Mouse (Mus musculus): ENCODE data around the gene Osbp2. TPM values are rescaled to one million over a fixed set of nuclear protein-coding genes. Genes with fewer than 3 reads are reported as not detected.

Osbp2 gene
- polyA plus RNA-seq, 1 experiment from 2014 or later: 0.85 TPM

GRCm38 (mm10) chr11:3862661-3863453 is 846 bp downstream of the Osbp2 start:
- Histone ChIP-seq H3K4me1 (ENCODE audit: control insufficient read depth in 2 of 2, insufficient read depth in 2 of 2, low read length in 2 of 2) (peaks cover 7 to 10% of the 10 kb centered on the region in 2 experiments; a peak in 3 of 4 replicates), H3K9me3 (ENCODE audit: control insufficient read depth, low read length) (no peaks in the 10 kb centered on the region), H3K9ac (ENCODE audit: low read length) (peak overlapping the region; percentile 65), H3K4me2 (ENCODE audit: low read length) (peak overlapping the region; percentile 90), H3K27me3 (ENCODE audit: control insufficient read depth, insufficient read depth, low read length) (peaks cover 26% of the 10 kb centered on the region), H3K4me3 (ENCODE audit: control insufficient read depth in 1 of 2, insufficient read depth in 1 of 2, low read depth in 1 of 2, low read length in 2 of 2) (peak overlapping the region in 1 of 2 experiments; percentile 49; a peak in 3 of 4 replicates), H3K27ac (replicated peaks in 1 of 2; ENCODE audit: control insufficient read depth in 1 of 2, insufficient read depth in 1 of 2, low read depth in 2 of 2, low read length in 2 of 2) (no peak overlapping the region), H3K36me3 (ENCODE audit: control insufficient read depth, insufficient read depth, low read length) (no peaks in the 10 kb centered on the region)
- WGBS: 64% methylated on average over 19 of the region's 19 CpGs
- ATAC-seq (ENCODE audit: insufficient number of reproducible peaks, insufficient read depth, low FRiP score, low read depth): 0 out of 2 replicates have a peak, but pooled peaks have one; percentile 6

DNA sequence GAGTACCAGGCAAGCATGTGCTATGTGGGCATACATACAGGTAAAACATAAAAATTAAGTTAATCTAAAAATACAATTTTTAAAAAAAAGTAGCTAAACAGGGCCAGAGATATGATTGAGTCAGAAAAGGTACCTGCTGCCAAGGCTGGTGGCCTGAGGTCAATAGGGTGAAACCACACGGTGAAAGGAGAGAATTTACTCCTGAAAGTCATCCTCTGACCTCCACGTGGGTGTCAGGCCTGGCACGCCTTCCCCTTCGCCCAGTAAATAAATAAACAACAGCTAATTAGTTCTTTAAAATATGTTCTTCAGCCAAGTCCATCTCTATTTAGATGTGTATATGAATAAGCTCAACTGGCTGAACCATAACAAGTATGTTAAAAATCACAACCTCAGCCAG is 3.3 kb downstream of the Osbp2 start:
- no peaks in the 10 kb centered on the region for H3K9me3 ChIP-seq (ENCODE audit: control insufficient read depth, low read length)
- no peak overlapping the region for H3K4me3 ChIP-seq (ENCODE audit: control insufficient read depth in 1 of 2, insufficient read depth in 1 of 2, low read depth in 1 of 2, low read length in 2 of 2)
- peaks cover 25% of the 10 kb centered on the region for H3K27me3 ChIP-seq (ENCODE audit: control insufficient read depth, insufficient read depth, low read length)
- H3K9ac ChIP-seq (ENCODE audit: low read length): no peak overlapping the region
- no peak for ATAC-seq (ENCODE audit: insufficient number of reproducible peaks, insufficient read depth, low FRiP score, low read depth)
- no peaks in the 10 kb centered on the region for H3K36me3 ChIP-seq (ENCODE audit: control insufficient read depth, insufficient read depth, low read length)
- no peak overlapping the region for H3K27ac ChIP-seq (replicated peaks in 1 of 2; ENCODE audit: control insufficient read depth in 1 of 2, insufficient read depth in 1 of 2, low read depth in 2 of 2, low read length in 2 of 2)
- no peak overlapping the region for H3K4me2 ChIP-seq (ENCODE audit: low read length)
- WGBS: 68% methylated on average over 4 of the region's 4 CpGs
- peaks cover 7 to 10% of the 10 kb centered on the region in 2 experiments; a peak in 3 of 4 replicates for H3K4me1 ChIP-seq (ENCODE audit: control insufficient read depth in 2 of 2, insufficient read depth in 2 of 2, low read length in 2 of 2)

- H3K9ac ChIP-seq (ENCODE audit: low read length): no peak overlapping the region
- WGBS: 90% methylated on average over 4 of the region's 4 CpGs
- no peak for ATAC-seq (ENCODE audit: insufficient number of reproducible peaks, insufficient read depth, low FRiP score, low read depth)
Measured at GRCm38 (mm10) chr11:3859778-3860177, 3.9 kb downstream of the Osbp2 start.

DNA sequence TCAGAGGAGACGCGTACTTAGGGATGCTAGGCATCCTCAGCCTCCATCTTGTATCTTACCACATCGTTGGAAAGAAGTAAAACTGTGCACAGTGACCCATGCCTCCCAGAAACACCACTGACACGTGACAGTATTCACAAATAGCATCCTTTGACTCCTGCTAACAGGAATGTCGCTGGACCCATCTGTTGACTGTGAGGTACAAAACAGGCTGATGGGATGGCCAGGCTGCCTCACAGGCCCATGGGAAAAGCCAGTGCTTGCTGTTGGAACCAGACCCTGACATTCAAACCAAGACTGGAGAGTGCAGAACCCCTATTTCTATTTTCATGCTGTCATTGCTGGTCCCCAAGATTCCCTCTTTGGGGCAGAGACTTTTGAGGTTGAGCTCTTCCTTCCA is 5.8 kb downstream of the Osbp2 start:
- H3K27me3 ChIP-seq (ENCODE audit: control insufficient read depth, insufficient read depth, low read length): peaks cover 11% of the 10 kb centered on the region
- ATAC-seq (ENCODE audit: insufficient number of reproducible peaks, insufficient read depth, low FRiP score, low read depth): no peak
- no peak overlapping the region for H3K4me3 ChIP-seq (ENCODE audit: control insufficient read depth in 1 of 2, insufficient read depth in 1 of 2, low read depth in 1 of 2, low read length in 2 of 2)
- H3K9ac ChIP-seq (ENCODE audit: low read length): no peak overlapping the region
- no peaks in the 10 kb centered on the region for H3K36me3 ChIP-seq (ENCODE audit: control insufficient read depth, insufficient read depth, low read length)
- 0 out of 2 replicates have a peak, but pooled peaks cover 4% of the 10 kb centered on the region for H3K9me3 ChIP-seq (ENCODE audit: control insufficient read depth, low read length)
- H3K27ac ChIP-seq (replicated peaks in 1 of 2; ENCODE audit: control insufficient read depth in 1 of 2, insufficient read depth in 1 of 2, low read depth in 2 of 2, low read length in 2 of 2): no peak overlapping the region
- no peak overlapping the region for H3K4me2 ChIP-seq (ENCODE audit: low read length)
- H3K4me1 ChIP-seq (ENCODE audit: control insufficient read depth in 2 of 2, insufficient read depth in 2 of 2, low read length in 2 of 2): peaks cover 8 to 9% of the 10 kb centered on the region in 2 experiments; a peak in 3 of 4 replicates
- WGBS: 63% methylated on average over 5 of the region's 5 CpGs

More at GRCm38 (mm10) chr11:3859778-3860177, 3.9 kb downstream of the Osbp2 start:
- Histone ChIP-seq H3K36me3 (ENCODE audit: control insufficient read depth, insufficient read depth, low read length) (no peaks in the 10 kb centered on the region), H3K4me1 (ENCODE audit: control insufficient read depth in 2 of 2, insufficient read depth in 2 of 2, low read length in 2 of 2) (peaks cover 7 to 10% of the 10 kb centered on the region in 2 experiments; a peak in 3 of 4 replicates), H3K4me2 (ENCODE audit: low read length) (no peak overlapping the region), H3K9me3 (ENCODE audit: control insufficient read depth, low read length) (0 out of 2 replicates have a peak, but pooled peaks cover 3% of the 10 kb centered on the region), H3K27me3 (ENCODE audit: control insufficient read depth, insufficient read depth, low read length) (peaks cover 22% of the 10 kb centered on the region), H3K27ac (replicated peaks in 1 of 2; ENCODE audit: control insufficient read depth in 1 of 2, insufficient read depth in 1 of 2, low read depth in 2 of 2, low read length in 2 of 2) (no peak overlapping the region), H3K4me3 (ENCODE audit: control insufficient read depth in 1 of 2, insufficient read depth in 1 of 2, low read depth in 1 of 2, low read length in 2 of 2) (no peak overlapping the region)

DNA sequence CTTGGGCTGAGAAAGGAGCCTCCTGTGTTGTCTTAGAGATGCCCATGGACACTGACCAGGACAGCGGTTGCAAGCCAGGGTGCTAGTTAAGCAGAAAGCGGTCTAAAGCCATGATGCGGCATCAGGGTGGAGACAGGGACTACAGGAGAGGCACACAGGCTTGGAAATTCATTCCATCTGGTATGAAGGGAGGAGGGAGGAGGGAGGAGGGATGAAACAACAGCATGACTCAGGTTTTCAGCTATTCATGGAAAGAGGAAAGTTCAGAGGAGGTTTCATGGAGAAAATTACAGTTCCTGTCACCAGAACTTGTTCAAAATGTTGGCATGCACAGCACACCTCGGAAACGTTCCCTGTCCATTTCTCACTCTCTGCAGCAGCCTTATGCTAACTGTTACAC is 7.9 kb downstream of the Osbp2 start:
- Histone ChIP-seq H3K27me3 (ENCODE audit: control insufficient read depth, insufficient read depth, low read length) (no peaks in the 10 kb centered on the region), H3K4me1 (ENCODE audit: control insufficient read depth in 2 of 2, insufficient read depth in 2 of 2, low read length in 2 of 2) (peaks cover 7% of the 10 kb centered on the region in 2 experiments; a peak in 3 of 4 replicates), H3K4me2 (ENCODE audit: low read length) (no peak overlapping the region), H3K36me3 (ENCODE audit: control insufficient read depth, insufficient read depth, low read length) (no peaks in the 10 kb centered on the region), H3K9me3 (ENCODE audit: control insufficient read depth, low read length) (0 out of 2 replicates have a peak, but pooled peaks cover 4% of the 10 kb centered on the region), H3K9ac (ENCODE audit: low read length) (no peak overlapping the region), H3K27ac (replicated peaks in 1 of 2; ENCODE audit: control insufficient read depth in 1 of 2, insufficient read depth in 1 of 2, low read depth in 2 of 2, low read length in 2 of 2) (no peak overlapping the region), H3K4me3 (ENCODE audit: control insufficient read depth in 1 of 2, insufficient read depth in 1 of 2, low read depth in 1 of 2, low read length in 2 of 2) (no peak overlapping the region)
- 85% methylated on average over 5 of the region's 5 CpGs for WGBS
- no peak for ATAC-seq (ENCODE audit: insufficient number of reproducible peaks, insufficient read depth, low FRiP score, low read depth)

DNA sequence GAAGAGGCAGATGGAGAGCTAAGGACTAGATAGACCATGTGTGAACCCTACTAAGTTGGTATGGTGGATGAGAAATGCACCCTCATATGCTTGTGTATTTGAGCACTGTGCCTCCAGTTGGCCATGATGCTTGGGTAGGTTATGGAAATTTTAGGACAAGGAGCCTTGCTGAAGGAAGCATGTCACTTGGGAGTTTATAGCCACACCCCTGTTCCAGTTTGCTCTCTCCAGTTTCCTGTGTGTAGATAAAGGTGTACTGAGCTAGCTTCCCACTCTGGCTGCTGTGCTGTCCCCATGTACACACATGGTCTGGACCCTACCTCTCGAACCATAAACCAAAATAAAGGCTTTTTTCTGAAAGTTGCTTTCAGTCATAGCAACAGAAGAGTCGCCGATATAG is 9.5 kb downstream of the Osbp2 start:
- Histone ChIP-seq H3K36me3 (ENCODE audit: control insufficient read depth, insufficient read depth, low read length) (no peaks in the 10 kb centered on the region), H3K9me3 (ENCODE audit: control insufficient read depth, low read length) (0 out of 2 replicates have a peak, but pooled peaks cover 4% of the 10 kb centered on the region), H3K4me1 (ENCODE audit: control insufficient read depth in 2 of 2, insufficient read depth in 2 of 2, low read length in 2 of 2) (peaks cover 7% of the 10 kb centered on the region in 2 experiments; a peak in 3 of 4 replicates), H3K9ac (ENCODE audit: low read length) (no peak overlapping the region), H3K4me2 (ENCODE audit: low read length) (no peak overlapping the region), H3K4me3 (ENCODE audit: control insufficient read depth in 1 of 2, insufficient read depth in 1 of 2, low read depth in 1 of 2, low read length in 2 of 2) (no peak overlapping the region), H3K27me3 (ENCODE audit: control insufficient read depth, insufficient read depth, low read length) (no peaks in the 10 kb centered on the region), H3K27ac (replicated peaks in 1 of 2; ENCODE audit: control insufficient read depth in 1 of 2, insufficient read depth in 1 of 2, low read depth in 2 of 2, low read length in 2 of 2) (0 out of 4 replicates have a peak overlapping the region, but pooled peaks of 1 of the 2 experiments have one; percentile 22)
- 84% methylated on average over 3 of the region's 3 CpGs for WGBS
- ATAC-seq (ENCODE audit: insufficient number of reproducible peaks, insufficient read depth, low FRiP score, low read depth): no peak

DNA sequence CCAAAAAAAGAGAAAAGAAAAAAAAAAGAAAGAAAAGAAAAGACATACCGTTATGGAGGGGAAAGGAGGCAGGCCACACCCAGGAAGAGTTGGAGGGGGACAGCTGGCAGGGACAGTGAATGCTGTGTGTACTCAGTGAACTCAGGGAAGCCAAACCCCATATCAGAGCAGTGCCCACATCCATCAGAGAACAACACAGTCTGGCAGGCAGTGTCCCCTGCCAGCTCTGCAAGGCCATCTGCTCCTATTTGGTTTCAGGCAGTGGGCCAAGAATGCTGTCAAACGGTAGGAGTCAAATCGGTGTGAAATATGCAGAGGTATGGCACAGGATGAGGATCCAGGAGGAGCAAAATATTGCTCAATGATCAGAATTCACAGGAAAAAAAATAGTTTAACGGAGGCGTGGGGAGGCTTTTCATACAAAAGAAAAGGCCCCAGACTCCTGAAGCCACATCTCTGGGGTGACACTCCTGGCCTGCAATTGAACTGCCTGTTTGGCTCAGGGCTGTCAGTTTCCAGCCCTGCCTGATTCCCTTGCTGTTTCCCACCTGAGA is 10.1 kb downstream of the Osbp2 start:
- no peaks in the 10 kb centered on the region for H3K36me3 ChIP-seq (ENCODE audit: control insufficient read depth, insufficient read depth, low read length)
- 0 out of 2 replicates have a peak, but pooled peaks cover 4% of the 10 kb centered on the region for H3K9me3 ChIP-seq (ENCODE audit: control insufficient read depth, low read length)
- ATAC-seq (ENCODE audit: insufficient number of reproducible peaks, insufficient read depth, low FRiP score, low read depth): peak; percentile 71
- no peaks in the 10 kb centered on the region for H3K27me3 ChIP-seq (ENCODE audit: control insufficient read depth, insufficient read depth, low read length)
- WGBS: 40% methylated on average over 5 of the region's 5 CpGs
- H3K4me2 ChIP-seq (ENCODE audit: low read length): no peak overlapping the region
- H3K27ac ChIP-seq (replicated peaks in 1 of 2; ENCODE audit: control insufficient read depth in 1 of 2, insufficient read depth in 1 of 2, low read depth in 2 of 2, low read length in 2 of 2): peak overlapping the region in 1 of 2 experiments; percentile 47; a peak in 2 of 4 replicates
- peaks cover 7% of the 10 kb centered on the region in 2 experiments; a peak in 3 of 4 replicates for H3K4me1 ChIP-seq (ENCODE audit: control insufficient read depth in 2 of 2, insufficient read depth in 2 of 2, low read length in 2 of 2)
- H3K9ac ChIP-seq (ENCODE audit: low read length): no peak overlapping the region
- no peak overlapping the region for H3K4me3 ChIP-seq (ENCODE audit: control insufficient read depth in 1 of 2, insufficient read depth in 1 of 2, low read depth in 1 of 2, low read length in 2 of 2)

All from heart, embryonic 14.5 days (tissue).